Mouse (Mus musculus) heart, postnatal 36 days (tissue): ENCODE results near the gene Hsd17b11. TPM values are rescaled to one million over a fixed set of nuclear protein-coding genes. Genes with fewer than 3 reads are reported as not detected.

Experiments
- DNase-seq, 2 experiments: peaks; one replicate each; pipeline ENCODE4 v3.0.0; 2021 to 2022
- intact Hi-C: fragments of 180-260 bp; cut with DNase I; formaldehyde crosslinking; loops from one replicate; pipeline ENCODE4 v1.15.1; 2025
- total RNA-seq, 2 experiments: library from RNA; stranded (reverse); gene quantifications; 2 replicates each; pipeline ENCODE4 v1.2.3; 2021

Hsd17b11 gene
- total RNA-seq = 10 to 100 TPM; 32.2 to 37.5 TPM

DNA sequence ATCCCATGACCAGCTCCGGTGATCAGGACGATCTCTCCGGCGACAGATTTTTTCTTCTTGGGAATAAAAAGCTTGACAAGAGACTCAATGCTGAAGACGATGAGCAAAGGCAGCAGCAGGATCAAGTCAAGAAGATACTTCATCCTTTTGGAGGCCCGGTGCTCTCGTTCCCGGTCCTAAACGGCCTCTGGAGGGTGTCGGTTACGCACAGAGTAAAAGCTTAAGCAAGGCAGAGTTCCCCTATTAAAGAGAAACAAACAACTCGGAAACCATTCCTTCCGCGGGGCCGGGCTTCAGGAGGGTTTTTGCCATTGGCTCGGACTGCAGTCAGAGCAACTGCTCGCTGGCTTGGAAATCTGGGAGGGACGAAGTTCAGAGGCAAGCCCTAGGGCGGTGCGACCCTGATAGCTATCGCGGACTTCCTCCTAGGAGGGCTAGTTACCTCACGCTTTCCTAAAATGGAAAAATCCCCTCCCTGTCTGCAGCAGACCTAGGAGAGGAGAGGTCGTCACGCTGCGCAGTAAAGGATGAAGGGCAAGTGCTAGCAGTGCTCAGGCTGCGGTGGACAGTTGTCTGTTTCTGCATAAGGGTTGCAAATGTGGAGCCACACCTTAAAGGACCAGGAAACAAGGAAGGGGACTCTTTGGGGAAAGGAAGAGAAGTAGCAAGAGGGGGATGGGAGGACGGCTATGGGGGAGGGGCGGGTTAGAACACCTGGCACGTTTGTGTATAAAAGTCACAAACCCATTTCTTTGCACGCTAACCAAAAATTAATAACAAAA, at the start of gene Hsd17b11:
Gene Hsd17b11, minus strand, starts transcription at position 323 of the 782 bp plus-strand sequence.
- intact Hi-C loops = loop anchor here (2.0 kb wide), 1 partner anchor 25 kb away; the partner anchor contains the start of gene Nudt9

DNA sequence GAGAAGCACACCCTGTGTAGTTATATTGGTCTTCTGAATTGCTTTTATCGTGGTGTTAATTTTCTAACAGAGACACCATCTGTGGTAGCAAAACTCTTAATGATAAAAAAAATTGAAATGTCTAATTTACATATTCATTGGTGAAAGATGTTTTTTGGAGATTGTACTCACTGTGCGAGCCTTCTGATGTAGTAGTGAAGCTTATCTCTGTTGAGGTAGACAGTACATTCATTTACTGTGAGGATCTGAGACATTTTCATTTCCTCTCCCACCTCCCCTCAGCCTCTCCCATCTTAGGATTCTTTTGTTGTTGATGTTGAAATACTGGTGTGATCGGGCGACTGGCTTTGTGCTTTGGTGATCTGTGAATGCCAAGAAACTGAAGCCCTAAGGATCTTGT, 49.3 kb upstream of the Hsd17b11 start:
- intact Hi-C loops = loop anchor here (10.0 kb wide), 1 partner anchor 374 kb away; no protein-coding TSS in a partner anchor
- no peak for DNase-seq

More for the DNA sequence above, at the start of gene Hsd17b11:
- peak; percentile 83 to 85 for DNase-seq

DNA sequence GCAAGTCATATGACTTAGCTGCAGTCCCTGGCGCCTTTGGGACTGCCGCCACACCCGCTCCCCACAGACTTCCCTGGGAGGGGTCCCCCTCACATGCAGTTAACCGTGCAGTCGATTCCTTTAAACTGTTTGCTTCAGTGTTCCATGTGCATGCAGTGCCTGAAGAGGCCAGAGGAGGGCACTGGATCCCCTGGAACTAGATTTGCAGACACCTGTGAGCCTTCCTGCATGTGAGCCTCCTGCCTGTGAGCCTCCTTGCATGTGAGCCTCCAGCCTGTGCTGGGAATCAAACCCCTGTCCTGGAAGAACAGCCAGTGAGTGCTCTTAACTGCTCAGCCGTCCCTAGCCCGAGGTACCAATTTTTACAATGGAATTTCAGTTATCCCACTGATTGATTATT, 47.0 kb upstream of the Hsd17b11 start:
- peak in 1 of 2 experiments; percentile 19 for DNase-seq
- intact Hi-C loops = no loop called here

DNA sequence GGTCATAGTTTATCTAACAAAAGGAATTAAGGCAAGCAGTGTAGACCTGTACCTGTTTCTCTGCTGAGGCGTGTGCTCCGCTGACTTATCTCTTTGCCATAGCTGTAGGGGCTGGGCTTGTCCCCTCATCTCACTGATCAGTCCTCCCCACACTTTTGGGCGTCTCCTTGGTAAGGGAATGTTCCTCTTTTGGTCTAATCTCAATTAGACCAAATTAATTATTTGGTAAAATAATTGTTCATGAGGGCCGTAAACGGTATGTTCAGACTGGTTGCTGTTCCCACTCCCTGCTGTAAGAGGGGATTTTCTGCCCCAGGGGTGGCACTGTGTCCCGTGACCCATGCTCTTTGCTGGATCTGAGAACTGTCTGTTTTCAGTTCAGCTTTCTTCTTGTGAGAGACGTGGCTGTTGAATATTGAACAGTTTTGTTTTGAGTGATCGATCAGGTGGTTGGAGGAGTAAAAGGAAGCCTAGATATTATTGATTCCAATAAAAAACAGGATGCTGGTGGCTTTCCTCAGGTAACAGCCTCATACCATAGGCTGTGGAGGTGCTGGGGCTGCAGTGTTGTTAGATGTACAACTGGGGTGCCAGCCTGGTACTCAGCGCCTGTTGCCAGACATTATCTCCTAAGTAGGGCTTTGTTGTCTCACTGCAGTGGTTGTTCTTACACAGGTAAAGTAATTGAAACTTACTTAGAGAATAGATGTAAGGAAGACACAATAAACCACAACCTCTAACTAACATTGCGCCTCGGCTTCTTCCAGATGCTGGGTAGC, 41.2 kb upstream of the Hsd17b11 start:
- intact Hi-C loops = no loop called here
- no peak for DNase-seq

DNA sequence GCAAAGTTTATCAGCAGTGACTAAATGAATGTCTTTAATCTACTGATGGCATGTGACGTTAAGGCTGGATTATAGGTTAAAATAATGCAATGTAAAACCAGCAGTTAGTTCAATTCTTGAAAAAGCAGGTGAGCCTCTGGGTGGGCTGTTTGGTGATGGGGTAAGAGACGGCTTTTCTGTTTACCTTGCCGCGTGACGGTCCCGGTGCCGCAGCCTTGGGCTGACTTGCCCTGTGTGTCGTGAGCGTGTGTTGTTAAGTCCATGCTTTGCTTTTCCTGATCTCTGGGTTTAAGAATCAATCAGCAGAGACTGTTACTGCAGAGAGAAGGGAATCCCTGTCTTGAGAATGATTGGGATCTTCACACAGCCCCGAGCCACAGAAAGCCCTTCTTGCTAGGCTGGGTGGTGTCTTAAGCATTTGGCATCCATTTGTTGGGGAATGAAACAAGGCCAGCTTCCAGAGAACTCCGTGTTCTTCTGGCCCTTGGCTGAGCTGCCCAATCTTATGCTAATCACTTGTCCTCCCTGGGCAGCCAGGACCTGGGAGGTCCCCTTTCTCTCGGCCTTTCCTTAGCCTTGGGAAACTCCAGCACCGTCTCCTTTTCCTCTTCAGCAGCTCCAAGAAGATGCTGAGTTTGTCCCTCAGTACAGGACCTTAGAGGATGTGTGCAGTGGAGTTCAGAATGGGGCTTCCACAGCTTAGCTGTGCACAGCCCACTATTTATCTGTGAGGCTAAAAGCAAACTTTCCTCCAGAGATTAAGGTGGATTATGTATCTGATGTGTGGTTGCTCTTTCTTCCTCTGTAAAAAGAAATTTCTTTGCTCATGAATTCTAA, 40.4 kb upstream of the Hsd17b11 start:
- peak in 1 of 2 experiments; percentile 10 for DNase-seq
- intact Hi-C loops = no loop called here

DNA sequence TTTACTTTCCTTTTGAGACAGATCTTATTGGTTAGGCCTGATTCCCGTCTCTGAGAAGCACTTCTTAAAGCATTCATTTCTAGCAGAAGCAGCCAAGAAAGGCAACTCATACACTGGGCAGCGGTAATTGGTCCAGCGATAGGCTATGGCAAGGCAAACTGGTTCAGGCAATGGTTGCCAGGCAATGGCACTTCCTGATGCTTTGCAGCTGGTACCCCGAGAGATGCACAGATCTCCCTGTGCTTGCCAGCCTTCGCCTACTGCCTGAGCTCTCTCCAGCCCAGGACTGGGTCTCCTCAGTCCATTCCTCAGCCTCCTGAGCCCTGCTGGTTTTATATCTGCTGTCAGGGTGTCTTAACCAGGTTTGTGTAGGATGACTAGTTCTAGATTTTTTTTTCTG, 38.7 kb upstream of the Hsd17b11 start:
- no peak for DNase-seq
- intact Hi-C loops = no loop called here

DNA sequence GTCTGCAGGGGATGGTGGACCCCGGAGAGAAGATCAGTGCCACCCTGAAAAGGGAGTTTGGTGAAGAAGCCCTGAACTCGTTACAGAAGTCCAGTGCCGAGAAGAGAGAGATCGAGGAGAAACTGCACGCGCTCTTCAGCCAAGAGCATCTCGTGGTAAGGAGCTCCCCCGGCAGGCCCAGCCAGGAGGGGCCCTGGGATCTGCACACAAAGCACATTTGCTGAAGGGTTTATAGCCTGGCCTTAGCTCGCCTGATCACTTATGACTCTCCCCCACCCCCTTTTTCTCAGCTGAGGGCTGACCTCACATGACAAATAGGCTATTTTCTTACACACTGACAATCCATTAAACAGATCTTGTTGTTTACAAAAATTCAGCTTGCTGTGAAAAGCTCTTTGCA, 37.9 kb upstream of the Hsd17b11 start:
- intact Hi-C loops = loop anchor here (5.0 kb wide), 1 partner anchor 57 kb away; no protein-coding TSS in a partner anchor
- no peak for DNase-seq

DNA sequence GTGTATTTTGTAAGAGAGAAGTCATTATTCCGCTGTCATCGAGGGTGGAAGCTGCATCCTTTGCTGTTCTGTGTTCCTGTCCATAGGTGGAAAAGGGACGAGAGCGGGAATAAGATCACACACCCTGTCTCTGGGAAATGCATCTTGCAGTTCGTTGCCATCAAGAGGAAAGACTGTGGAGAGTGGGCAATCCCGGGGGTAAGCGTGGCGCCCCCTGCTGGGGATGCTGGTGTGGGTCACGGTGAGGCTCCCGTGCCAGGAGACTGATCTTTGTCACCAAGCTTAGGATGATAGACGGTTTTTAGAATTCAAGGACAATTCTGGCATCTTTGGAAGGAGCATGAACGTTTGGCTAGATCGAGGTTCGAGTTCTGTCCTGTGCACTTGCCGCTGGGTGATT, 36.3 kb upstream of the Hsd17b11 start:
- intact Hi-C loops = loop anchor here (5.0 kb wide), 1 partner anchor 56 kb away; no protein-coding TSS in a partner anchor
- peak; percentile 52 to 65 for DNase-seq

DNA sequence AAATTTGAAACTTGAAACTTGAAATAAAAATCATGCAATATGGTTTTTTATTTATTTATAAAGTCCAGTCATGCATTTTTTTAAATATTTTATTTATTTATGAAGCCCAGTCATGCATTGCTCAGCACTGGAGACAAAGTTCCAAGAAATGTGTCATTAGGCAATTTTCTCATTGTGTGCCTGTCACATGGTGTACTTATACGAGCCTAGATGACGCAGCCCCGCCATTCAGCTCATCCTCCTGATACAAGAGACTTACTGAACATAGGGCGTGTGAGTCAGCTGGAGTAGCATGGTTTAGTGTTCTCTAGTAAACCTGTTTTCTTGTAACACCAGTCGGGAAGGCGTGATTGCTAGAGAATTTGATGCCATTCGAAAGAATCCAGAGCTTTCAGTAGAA, 34.6 kb upstream of the Hsd17b11 start:
- no peak for DNase-seq
- intact Hi-C loops = loop anchor here (5.0 kb wide), 1 partner anchor 54 kb away; no protein-coding TSS in a partner anchor

DNA sequence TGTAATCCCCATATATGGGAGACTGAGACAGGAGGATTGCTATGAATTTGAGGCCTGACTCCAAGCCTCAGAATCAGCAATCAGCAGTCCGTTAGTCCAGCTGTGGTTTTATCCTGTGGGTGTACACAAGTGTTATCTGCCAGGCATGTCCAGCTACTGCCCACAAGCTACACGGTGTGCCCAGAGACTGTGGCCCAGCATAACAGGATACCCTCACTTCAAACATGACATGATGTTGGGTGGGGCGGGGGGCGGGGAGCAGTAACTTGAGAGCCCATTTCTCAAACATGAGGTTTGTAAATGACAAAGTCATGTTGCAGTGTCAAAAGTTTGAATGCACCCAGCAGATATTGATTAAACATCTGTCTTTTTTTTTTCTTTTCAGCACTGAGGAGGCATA, 34.1 kb upstream of the Hsd17b11 start:
- DNase-seq = no peak
- intact Hi-C loops = loop anchor here (5.0 kb wide), 1 partner anchor 54 kb away; no protein-coding TSS in a partner anchor

DNA sequence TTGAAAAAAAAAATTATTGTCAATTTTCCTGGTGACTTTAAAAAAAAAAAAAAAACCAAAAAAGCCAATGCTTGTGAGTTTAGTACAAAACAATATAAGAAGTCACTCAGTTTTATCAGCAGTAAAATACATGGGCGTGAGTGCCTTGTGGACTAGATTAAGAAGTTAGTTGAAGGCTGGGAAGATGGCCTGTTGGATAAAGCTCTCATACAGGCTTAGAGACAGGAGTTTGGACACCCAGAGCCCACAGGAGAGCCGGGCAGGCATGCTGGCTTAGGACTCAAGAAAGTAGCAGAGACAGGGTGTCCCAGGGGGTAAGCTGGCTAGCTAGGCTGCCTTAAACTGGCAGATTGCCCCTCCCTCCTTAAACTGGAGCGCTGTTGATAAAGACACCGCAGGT, 33.2 kb upstream of the Hsd17b11 start:
- intact Hi-C loops = loop anchor here (5.0 kb wide), 1 partner anchor 53 kb away; no protein-coding TSS in a partner anchor
- no peak for DNase-seq

DNA sequence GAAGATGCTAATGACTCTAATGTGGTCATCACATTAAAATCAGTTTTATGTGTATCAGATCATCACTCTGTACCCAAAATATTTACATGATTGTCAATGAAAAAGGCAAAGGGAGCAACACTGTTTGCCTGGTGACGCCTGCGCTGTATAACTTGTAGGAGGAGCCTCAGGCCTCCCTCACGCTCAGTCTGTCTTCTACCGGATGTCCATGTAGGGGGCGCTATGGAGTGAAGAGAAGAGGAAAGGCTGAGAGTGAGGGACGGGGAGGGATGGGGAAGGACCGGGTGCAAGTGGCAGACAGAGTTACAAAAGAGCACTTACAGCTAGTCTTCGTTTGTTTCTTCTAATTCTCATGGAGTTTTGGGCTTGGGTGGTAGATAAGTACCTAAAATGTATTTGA, 31.2 kb upstream of the Hsd17b11 start:
- DNase-seq = no peak
- intact Hi-C loops = no loop called here

DNA sequence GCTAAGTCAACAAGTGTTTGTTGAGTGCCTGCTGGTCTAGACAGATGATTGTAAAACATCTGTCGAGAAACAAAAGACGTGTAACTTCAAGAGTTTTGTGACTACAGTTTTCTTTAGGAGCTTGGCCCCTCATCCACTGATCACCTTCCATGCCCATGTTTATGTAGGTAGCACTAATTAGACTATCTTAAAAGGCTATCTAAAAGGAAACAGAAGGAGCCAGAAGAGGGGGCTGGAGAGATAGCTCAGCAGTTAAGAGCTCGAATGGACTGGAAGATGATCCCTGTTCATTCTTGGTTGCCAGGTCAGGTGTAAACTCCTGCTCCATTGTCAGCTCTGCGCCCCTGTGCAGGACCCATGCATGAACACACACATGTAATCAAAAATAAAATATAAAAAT, 26.4 kb upstream of the Hsd17b11 start:
- intact Hi-C loops = loop anchor here (5.0 kb wide), 1 partner anchor 136 kb away; the partner anchor contains the start of gene Klhl8
- DNase-seq = no peak

DNA sequence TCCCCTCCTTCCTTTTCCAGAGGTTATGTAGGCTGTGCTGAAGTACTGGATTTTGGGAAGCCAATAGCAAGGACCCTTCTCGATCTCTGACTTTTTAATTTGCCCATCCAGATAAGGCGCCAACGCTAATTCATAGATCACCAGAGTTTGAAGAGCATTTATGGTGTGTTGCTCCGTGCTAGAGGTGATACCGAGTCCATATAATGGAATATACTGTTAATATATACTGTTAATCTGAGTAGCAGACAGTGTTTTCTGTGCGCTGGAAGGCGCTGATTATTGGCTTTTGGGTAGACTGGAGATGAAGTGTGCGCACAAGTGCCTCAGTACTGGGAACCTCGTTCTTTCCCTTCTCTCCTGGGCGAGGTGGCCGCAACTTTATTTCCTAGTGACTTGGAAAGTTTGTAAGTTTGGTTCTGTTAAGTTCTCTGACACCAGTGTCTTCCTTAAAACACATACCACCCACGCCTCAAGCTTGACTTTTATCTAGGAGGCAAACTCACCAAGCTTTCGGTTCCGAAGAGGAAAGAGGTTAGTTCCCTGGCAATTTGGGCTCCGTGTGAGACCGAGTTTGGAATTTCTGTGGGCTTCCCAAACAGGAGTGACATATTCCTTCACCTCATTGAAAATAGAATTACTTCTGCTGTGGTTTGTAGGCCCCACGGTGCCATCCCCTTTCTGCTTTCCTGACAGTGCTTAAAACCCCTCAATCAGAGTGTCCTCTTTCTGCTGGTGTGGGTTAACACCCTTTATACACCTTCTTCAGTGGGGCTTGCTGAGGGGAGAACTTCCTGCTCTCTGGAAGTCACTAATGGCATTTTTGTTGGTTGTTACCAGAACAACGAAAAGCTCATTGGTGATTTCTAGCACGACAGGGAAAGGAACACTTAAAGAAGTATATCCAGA, 25.7 kb upstream of the Hsd17b11 start:
- DNase-seq = peak in 1 of 2 experiments; percentile 29
- intact Hi-C loops = loop anchor here (2.0 to 5.0 kb wide), 2 partner anchors 25 to 135 kb away; partner anchors contain the start of gene Klhl8

DNA sequence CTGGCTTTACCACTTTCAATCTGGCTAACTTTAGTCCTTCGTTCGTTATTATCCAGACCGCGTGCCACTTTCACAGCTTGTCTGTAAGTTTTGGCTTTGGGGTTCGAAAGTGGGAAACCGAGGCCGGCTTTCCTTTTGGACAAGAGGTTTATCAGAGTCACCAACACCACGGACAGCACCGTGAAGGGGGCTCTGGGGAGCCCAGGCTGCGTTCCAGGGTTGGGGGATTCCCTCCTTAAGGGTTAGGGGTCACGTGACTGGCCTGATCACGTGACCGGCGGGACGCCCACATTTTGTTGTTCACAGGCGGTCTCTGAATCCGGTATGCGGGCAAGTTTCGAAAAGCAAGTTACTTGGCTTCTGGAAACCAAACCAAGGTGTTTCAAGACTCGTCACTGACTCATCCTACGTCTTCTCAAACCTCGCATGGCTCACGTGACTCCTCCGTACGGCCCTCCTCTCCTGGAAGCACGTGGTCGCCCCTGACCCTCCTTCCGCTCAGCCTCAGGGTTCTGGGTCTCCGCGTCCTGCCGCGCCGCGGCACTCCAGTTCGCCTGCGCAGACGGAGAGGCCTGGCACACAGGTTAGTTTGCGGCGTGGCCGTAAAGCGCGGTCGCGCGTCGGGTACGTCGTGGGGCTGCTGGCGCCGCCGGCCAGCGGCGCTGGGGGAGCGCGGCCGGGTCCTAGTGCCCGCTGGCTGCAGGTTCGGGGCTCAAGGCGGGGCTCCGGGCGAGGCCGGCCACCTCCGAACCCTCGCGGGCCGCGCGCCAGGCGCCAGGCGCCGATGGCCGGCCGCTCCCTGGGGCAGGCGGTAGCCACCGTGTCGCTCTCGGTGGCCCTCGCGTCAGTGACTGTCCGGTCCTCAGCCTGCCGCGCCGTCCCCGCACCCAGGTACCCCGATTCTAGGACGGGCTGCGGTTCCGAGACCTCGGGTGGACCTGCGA, 24.8 kb upstream of the Hsd17b11 start, which contains the start of gene Nudt9:
Gene Nudt9, plus strand, starts transcription at position 51 of the 944 bp plus-strand sequence.
- intact Hi-C loops = loop anchor here (2.0 to 5.0 kb wide), 2 partner anchors 24 to 134 kb away; partner anchors contain the start of gene Klhl8

DNA sequence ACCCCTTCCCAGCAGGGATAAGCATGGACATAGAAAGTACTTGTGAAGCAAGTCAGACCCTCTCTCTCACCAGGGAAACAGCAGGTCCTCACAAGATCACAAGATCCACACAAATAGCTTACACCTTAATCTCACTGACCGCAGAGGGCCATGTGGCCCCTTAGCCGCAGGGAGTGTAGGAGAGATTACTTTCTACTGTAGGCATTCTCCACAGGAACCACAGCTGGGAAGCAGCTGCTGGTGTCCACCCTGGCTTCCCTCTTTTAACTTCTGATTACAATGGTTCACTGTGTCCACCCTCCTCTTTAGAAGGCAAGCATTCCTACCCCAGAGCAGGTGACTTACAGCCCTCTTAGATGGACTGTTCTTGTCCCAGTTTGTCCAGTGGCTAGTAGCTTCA, 22.0 kb upstream of the Hsd17b11 start:
- intact Hi-C loops = no loop called here
- no peak for DNase-seq

More for the DNA sequence above, 24.8 kb upstream of the Hsd17b11 start, which contains the start of gene Nudt9:
- DNase-seq = peak; percentile 94 to 96

DNA sequence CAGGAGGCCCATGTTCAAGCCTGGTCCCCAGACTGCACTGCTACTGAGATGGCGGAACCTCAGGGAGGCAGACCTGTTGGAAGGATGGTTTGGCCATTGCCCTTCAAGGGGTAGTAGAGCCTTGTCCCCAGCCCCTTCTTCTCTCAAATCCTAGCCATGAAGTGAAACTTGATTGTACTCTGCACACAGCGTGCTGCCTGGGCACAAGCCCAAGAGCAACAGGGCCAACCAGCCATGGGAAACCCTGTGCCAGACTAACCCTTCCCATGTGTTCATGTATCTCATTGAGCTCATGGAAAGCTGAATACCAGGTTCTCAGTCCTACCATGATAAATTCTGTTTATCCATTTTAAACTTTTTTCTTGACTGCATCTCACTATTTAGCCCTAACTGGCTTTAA, 21.2 kb upstream of the Hsd17b11 start:
- no peak for DNase-seq
- intact Hi-C loops = no loop called here
